Mouse (Mus musculus): ENCODE results near the gene Lhfpl3. TPM values are rescaled to one million over a fixed set of nuclear protein-coding genes. Genes with fewer than 3 reads are reported as not detected.
"Not testable (repeated sequence)": the region's sequence is repeated elsewhere in the genome, so short reads cannot be mapped to it uniquely, and the experiment has no call there.

The Lhfpl3 gene
- polyA plus RNA-seq (2014; fragmentation: Nextera tagmentation; extraction: Ambion mirVana) = 15.5 and 20.7 TPM in 2 replicates

DNA sequence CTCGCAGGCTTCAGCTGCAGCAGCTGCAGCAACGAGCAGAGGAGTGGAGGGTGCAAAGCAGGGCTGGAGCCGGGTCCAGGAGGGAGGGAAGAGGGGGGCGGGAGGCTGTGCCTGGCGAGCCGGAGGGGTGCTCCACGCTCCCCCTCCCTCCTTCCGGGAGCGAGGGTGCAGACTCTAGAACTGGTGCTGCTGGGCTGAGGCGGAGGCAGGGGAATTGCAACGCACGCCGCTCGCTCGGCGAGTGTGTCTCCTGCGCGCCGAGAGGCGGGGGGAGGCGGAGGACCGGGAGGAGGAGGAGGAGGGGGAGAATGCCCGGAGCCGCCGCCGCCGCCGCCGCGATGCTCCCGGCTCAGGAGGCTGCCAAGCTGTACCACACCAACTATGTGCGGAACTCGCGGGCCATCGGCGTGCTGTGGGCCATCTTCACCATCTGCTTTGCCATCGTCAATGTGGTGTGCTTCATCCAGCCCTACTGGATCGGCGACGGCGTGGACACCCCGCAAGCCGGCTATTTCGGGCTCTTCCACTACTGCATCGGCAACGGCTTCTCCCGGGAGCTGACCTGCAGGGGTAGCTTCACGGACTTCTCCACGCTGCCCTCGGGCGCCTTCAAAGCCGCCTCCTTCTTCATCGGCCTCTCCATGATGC lies at the start of gene Lhfpl3:
Gene Lhfpl3, plus strand, starts transcription at position 175 of the 648 bp plus-strand sequence.
- H3K36me3 ChIP-seq (ENCODE audit: control insufficient read depth, insufficient read depth, low read length) = no peaks in the 10 kb centered on the region
- no peaks in the 10 kb centered on the region for H3K27me3 ChIP-seq (ENCODE audit: control insufficient read depth, insufficient read depth, low read length)
- peak; percentile 84 for DNase-seq
- H3K9me3 ChIP-seq (ENCODE audit: control insufficient read depth, low read length) = no peaks in the 10 kb centered on the region
- H3K27ac ChIP-seq (replicated peaks; ENCODE audit: low read depth, low read length) = peak within 1 kb of the TSS; percentile 52; the same call in 1 of the 2 replicates
- WGBS = under 1% methylated on average over 51 of the region's 53 CpGs
- H3K4me2 ChIP-seq (ENCODE audit: low read length) = peak within 1 kb of the TSS; percentile 69
- peak within 1 kb of the TSS; percentile 71 for H3K4me3 ChIP-seq (replicated peaks; ENCODE audit: low read depth, low read length)
- 0 out of 2 replicates have a peak, but pooled peaks cover 2% of the 10 kb centered on the region for H3K4me1 ChIP-seq (ENCODE audit: control insufficient read depth, insufficient read depth, low read length)
- H3K9ac ChIP-seq (replicated peaks; ENCODE audit: low read length) = peak within 1 kb of the TSS; percentile 74
- ATAC-seq (ENCODE audit: low FRiP score, low TSS enrichment) = peak; percentile 87

DNA sequence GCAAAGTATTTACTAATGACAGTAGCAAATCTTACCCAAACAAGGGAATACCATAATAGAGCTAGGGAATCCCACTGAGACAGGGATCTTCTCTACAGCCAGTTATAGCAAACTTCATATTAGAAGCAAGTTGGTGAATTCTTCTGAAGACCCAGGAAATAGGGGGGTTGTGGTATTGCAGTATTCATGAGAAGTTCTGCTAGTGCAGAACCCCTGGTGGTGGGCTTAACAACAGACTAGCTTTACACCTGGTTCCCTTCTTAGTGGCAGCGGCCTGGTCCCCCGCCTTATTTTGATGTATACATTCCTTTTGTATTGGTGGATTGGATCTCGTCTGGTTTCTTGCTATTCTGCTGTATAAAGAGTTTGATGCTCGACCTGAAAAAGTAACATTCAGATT lies 39.6 kb upstream of the Lhfpl3 start:
- not testable (repeated sequence) for H3K27me3 ChIP-seq (ENCODE audit: control insufficient read depth, insufficient read depth, low read length); H3K36me3 ChIP-seq (ENCODE audit: control insufficient read depth, insufficient read depth, low read length); H3K9me3 ChIP-seq (ENCODE audit: control insufficient read depth, low read length); H3K27ac ChIP-seq (replicated peaks; ENCODE audit: low read depth, low read length); ATAC-seq (ENCODE audit: low FRiP score, low TSS enrichment); H3K4me2 ChIP-seq (ENCODE audit: low read length); H3K4me3 ChIP-seq (replicated peaks; ENCODE audit: low read depth, low read length); H3K9ac ChIP-seq (replicated peaks; ENCODE audit: low read length); DNase-seq; H3K4me1 ChIP-seq (ENCODE audit: control insufficient read depth, insufficient read depth, low read length)
- 83% methylated on average over 4 of the region's 4 CpGs for WGBS

DNA sequence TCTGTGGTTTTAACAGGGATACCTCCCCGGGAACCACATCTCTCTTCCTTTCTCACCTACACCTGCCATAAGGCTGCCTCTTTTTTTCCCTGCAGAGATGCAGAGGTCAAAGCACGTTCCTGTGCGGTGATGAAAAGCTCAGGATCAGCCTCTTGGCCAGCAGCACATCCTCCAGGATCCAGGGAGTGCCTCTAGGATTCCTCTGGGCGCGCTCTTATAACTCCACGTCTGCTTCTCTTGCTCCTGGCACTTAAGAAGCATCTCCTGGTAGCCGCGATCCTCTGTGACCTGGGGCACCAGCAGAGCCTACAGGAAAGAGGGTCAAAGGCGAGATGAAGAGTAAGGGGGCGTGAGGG lies 352 bp upstream of the Lhfpl3 start:
- ATAC-seq (ENCODE audit: low FRiP score, low TSS enrichment) (no peak), DNase-seq (no peak)
- Histone ChIP-seq H3K36me3 (ENCODE audit: control insufficient read depth, insufficient read depth, low read length) (no peaks in the 10 kb centered on the region), H3K9me3 (ENCODE audit: control insufficient read depth, low read length) (no peaks in the 10 kb centered on the region), H3K4me3 (replicated peaks; ENCODE audit: low read depth, low read length) (peak overlapping the region; percentile 71), H3K4me2 (ENCODE audit: low read length) (peak overlapping the region; percentile 69), H3K4me1 (ENCODE audit: control insufficient read depth, insufficient read depth, low read length) (0 out of 2 replicates have a peak, but pooled peaks cover 2% of the 10 kb centered on the region), H3K9ac (replicated peaks; ENCODE audit: low read length) (peak overlapping the region; percentile 74), H3K27me3 (ENCODE audit: control insufficient read depth, insufficient read depth, low read length) (no peaks in the 10 kb centered on the region), H3K27ac (replicated peaks; ENCODE audit: low read depth, low read length) (peak overlapping the region; percentile 52; the same call in 1 of the 2 replicates)
- 2% methylated on average over 10 of the region's 10 CpGs for WGBS

- peak; percentile 60 for DNase-seq
- Histone ChIP-seq H3K9ac (replicated peaks; ENCODE audit: low read length) (peak overlapping the region; percentile 74), H3K9me3 (ENCODE audit: control insufficient read depth, low read length) (no peaks in the 10 kb centered on the region), H3K4me2 (ENCODE audit: low read length) (peak overlapping the region; percentile 69), H3K4me1 (ENCODE audit: control insufficient read depth, insufficient read depth, low read length) (0 out of 2 replicates have a peak, but pooled peaks cover 2% of the 10 kb centered on the region), H3K27me3 (ENCODE audit: control insufficient read depth, insufficient read depth, low read length) (no peaks in the 10 kb centered on the region), H3K27ac (replicated peaks; ENCODE audit: low read depth, low read length) (0 out of 2 replicates have a peak overlapping the region, but pooled peaks have one; percentile 52), H3K36me3 (ENCODE audit: control insufficient read depth, insufficient read depth, low read length) (no peaks in the 10 kb centered on the region), H3K4me3 (replicated peaks; ENCODE audit: low read depth, low read length) (peak overlapping the region; percentile 71)
- peak; percentile 60 for ATAC-seq (ENCODE audit: low FRiP score, low TSS enrichment)
- WGBS = 0% methylated on average over 20 of the region's 20 CpGs
These were observed 718 bp downstream of the Lhfpl3 start for GRCm38 (mm10) chr5:22746533-22747021.

GRCm38 (mm10) chr5:22747305-22747704 lies 1.4 kb downstream of the Lhfpl3 start:
- no peaks in the 10 kb centered on the region for H3K36me3 ChIP-seq (ENCODE audit: control insufficient read depth, insufficient read depth, low read length)
- H3K27ac ChIP-seq (replicated peaks; ENCODE audit: low read depth, low read length) = no peak overlapping the region
- peak overlapping the region; percentile 71 for H3K4me3 ChIP-seq (replicated peaks; ENCODE audit: low read depth, low read length)
- 0 out of 2 replicates have a peak, but pooled peaks cover 2% of the 10 kb centered on the region for H3K4me1 ChIP-seq (ENCODE audit: control insufficient read depth, insufficient read depth, low read length)
- H3K9me3 ChIP-seq (ENCODE audit: control insufficient read depth, low read length) = no peaks in the 10 kb centered on the region
- 6% methylated on average over 7 of the region's 7 CpGs for WGBS
- no peak for ATAC-seq (ENCODE audit: low FRiP score, low TSS enrichment)
- H3K4me2 ChIP-seq (ENCODE audit: low read length) = peak overlapping the region; percentile 69
- peak overlapping the region; percentile 74; the same call in 1 of the 2 replicates for H3K9ac ChIP-seq (replicated peaks; ENCODE audit: low read length)
- DNase-seq = peak; percentile 40
- no peaks in the 10 kb centered on the region for H3K27me3 ChIP-seq (ENCODE audit: control insufficient read depth, insufficient read depth, low read length)

- Histone ChIP-seq H3K9me3 (ENCODE audit: control insufficient read depth, low read length) (no peaks in the 10 kb centered on the region), H3K27me3 (ENCODE audit: control insufficient read depth, insufficient read depth, low read length) (no peaks in the 10 kb centered on the region), H3K4me1 (ENCODE audit: control insufficient read depth, insufficient read depth, low read length) (no peaks in the 10 kb centered on the region), H3K4me3 (replicated peaks; ENCODE audit: low read depth, low read length) (no peak overlapping the region), H3K27ac (replicated peaks; ENCODE audit: low read depth, low read length) (no peak overlapping the region), H3K4me2 (ENCODE audit: low read length) (no peak overlapping the region), H3K9ac (replicated peaks; ENCODE audit: low read length) (no peak overlapping the region), H3K36me3 (ENCODE audit: control insufficient read depth, insufficient read depth, low read length) (no peaks in the 10 kb centered on the region)
- DNase-seq (peak; percentile 39), ATAC-seq (ENCODE audit: low FRiP score, low TSS enrichment) (no peak)
- WGBS = 46% methylated on average over 3 of the region's 3 CpGs
These were observed 11.4 kb downstream of the Lhfpl3 start for GRCm38 (mm10) chr5:22757261-22757660.

DNA sequence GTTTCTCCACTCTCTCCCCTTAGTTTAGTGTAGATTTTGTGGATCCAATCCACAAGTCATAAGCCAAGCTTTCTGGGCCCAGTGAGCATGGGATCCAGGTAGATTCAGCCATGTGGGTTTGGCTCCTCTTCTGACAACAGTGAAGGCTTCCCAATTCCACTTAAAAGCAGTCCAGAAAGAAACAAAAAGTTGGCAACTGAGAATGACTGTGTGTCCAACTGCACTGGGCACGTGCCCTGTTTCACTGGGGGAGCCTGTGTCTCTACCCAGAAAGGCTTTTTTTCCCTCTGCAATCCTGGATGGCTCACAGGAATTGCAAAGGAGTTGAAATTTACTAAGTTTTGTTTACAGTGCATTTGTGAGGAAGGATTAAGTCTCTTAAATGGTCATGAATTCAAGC lies 24.9 kb downstream of the Lhfpl3 start:
- no peak for ATAC-seq (ENCODE audit: low FRiP score, low TSS enrichment)
- 56% methylated on average over 1 of the region's 1 CpGs for WGBS

GRCm38 (mm10) chr5:22795361-22795760 lies 49.5 kb downstream of the Lhfpl3 start:
- ATAC-seq (ENCODE audit: low FRiP score, low TSS enrichment) = no peak
- Histone ChIP-seq H3K4me1 (ENCODE audit: control insufficient read depth, insufficient read depth, low read length) (no peaks in the 10 kb centered on the region), H3K27ac (replicated peaks; ENCODE audit: low read depth, low read length) (no peak overlapping the region), H3K4me3 (replicated peaks; ENCODE audit: low read depth, low read length) (no peak overlapping the region), H3K27me3 (ENCODE audit: control insufficient read depth, insufficient read depth, low read length) (no peaks in the 10 kb centered on the region), H3K9ac (replicated peaks; ENCODE audit: low read length) (no peak overlapping the region), H3K36me3 (ENCODE audit: control insufficient read depth, insufficient read depth, low read length) (no peaks in the 10 kb centered on the region), H3K4me2 (ENCODE audit: low read length) (no peak overlapping the region), H3K9me3 (ENCODE audit: control insufficient read depth, low read length) (no peaks in the 10 kb centered on the region)
- no peak for DNase-seq
- WGBS = 70% methylated on average over 1 of the region's 1 CpGs

More for the DNA sequence above, 24.9 kb downstream of the Lhfpl3 start:
- no peak for DNase-seq
- Histone ChIP-seq H3K27ac (replicated peaks; ENCODE audit: low read depth, low read length) (no peak overlapping the region), H3K36me3 (ENCODE audit: control insufficient read depth, insufficient read depth, low read length) (no peaks in the 10 kb centered on the region), H3K4me1 (ENCODE audit: control insufficient read depth, insufficient read depth, low read length) (no peaks in the 10 kb centered on the region), H3K4me3 (replicated peaks; ENCODE audit: low read depth, low read length) (no peak overlapping the region), H3K9me3 (ENCODE audit: control insufficient read depth, low read length) (no peaks in the 10 kb centered on the region), H3K9ac (replicated peaks; ENCODE audit: low read length) (no peak overlapping the region), H3K4me2 (ENCODE audit: low read length) (no peak overlapping the region), H3K27me3 (ENCODE audit: control insufficient read depth, insufficient read depth, low read length) (no peaks in the 10 kb centered on the region)

DNA sequence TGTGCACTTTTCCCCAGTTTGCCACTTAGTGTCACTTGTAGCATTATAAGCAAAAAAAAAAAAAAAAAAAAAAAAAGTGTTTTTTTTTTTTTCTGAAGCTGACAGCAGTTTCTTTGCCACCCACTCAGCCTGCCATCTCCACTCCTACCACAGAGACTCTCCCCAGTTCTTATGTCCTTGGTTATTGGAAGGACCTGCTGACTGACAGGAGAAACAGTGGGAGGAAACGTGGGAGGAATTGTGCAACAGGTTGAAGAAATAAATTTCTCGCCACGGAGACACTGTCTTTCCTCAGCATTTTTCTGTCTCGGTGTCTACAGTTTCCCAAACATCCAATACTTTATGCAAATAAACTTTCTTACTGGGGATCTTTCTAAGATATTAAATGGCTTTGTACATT lies 67.6 kb downstream of the Lhfpl3 start:
- 85% methylated on average over 4 of the region's 4 CpGs for WGBS
- no peak overlapping the region for H3K4me3 ChIP-seq (replicated peaks; ENCODE audit: low read depth, low read length)
- no peak overlapping the region for H3K27ac ChIP-seq (replicated peaks; ENCODE audit: low read depth, low read length)

More for the DNA sequence above, 67.6 kb downstream of the Lhfpl3 start:
- no peak overlapping the region for H3K4me2 ChIP-seq (ENCODE audit: low read length)
- DNase-seq = no peak
- no peak for ATAC-seq (ENCODE audit: low FRiP score, low TSS enrichment)
- no peak overlapping the region for H3K9ac ChIP-seq (replicated peaks; ENCODE audit: low read length)
- H3K27me3 ChIP-seq (ENCODE audit: control insufficient read depth, insufficient read depth, low read length) = no peaks in the 10 kb centered on the region
- no peaks in the 10 kb centered on the region for H3K36me3 ChIP-seq (ENCODE audit: control insufficient read depth, insufficient read depth, low read length)
- H3K4me1 ChIP-seq (ENCODE audit: control insufficient read depth, insufficient read depth, low read length) = no peaks in the 10 kb centered on the region
- H3K9me3 ChIP-seq (ENCODE audit: control insufficient read depth, low read length) = no peaks in the 10 kb centered on the region
